In genomic region chr3:104078725-104079124, GRCm38 (mm10) we compare ENCODE assay signal across 12 mouse cellular contexts.
A peak's percentile ranks its signal among the peaks of the same experiment; 100 is the strongest.
DNase-seq lines count a peak whose midpoint lies in the region; ATAC-seq and TF ChIP-seq lines count a peak whose summit lies in the region.
"Had no signal": no experiment of that assay in that cellular context is flagged by ENCODE, and none has a peak within 500 bp of the region (broad histone marks: within the 10 kb centered on the region; RNA-seq: fewer than 3 reads in every experiment).

No protein-coding gene starts in this region.

- no peaks in the 10 kb centered on the region for H3K36me3 ChIP-seq in kidney, postnatal 0 days (ENCODE audit: insufficient read depth, low read length)

- no peak overlapping the region for H3K4me2 ChIP-seq in kidney, postnatal 0 days (ENCODE audit: low read length)
- H3K4me2 ChIP-seq: hindbrain, embryonic 15.5 days had no signal

- no peak overlapping the region for H3K9ac ChIP-seq in kidney, postnatal 0 days (ENCODE audit: low read depth, low read length)
- H3K9ac ChIP-seq: hindbrain, embryonic 15.5 days had no signal

- no peaks in the 10 kb centered on the region for H3K4me1 ChIP-seq in kidney, postnatal 0 days (replicated peaks; ENCODE audit: insufficient read depth, low read length)
- H3K4me1 ChIP-seq: hindbrain, embryonic 15.5 days had no signal

- no peak overlapping the region for H3K27ac ChIP-seq in kidney, postnatal 0 days
- H3K27ac ChIP-seq: hindbrain, embryonic 15.5 days had no signal

- peak; percentile 39 for TF ChIP-seq CTCF in kidney, postnatal 0 days (IDR thresholded peaks at IDR 0.05; ENCODE audit: low read depth)

- H3K9me3 ChIP-seq in kidney, postnatal 0 days (replicated peaks; ENCODE audit: low read length), result no peaks in the 10 kb centered on the region
- H3K9me3 ChIP-seq: hindbrain, embryonic 15.5 days had no signal

- H3K27me3 ChIP-seq in kidney, postnatal 0 days (ENCODE audit: insufficient read depth, low read length), result no peaks in the 10 kb centered on the region
- H3K27me3 ChIP-seq: hindbrain, embryonic 15.5 days had no signal

- ATAC-seq in kidney, postnatal 0 days (replicated peaks; ENCODE audit: low FRiP score, low read depth), result no peak
- no peak for ATAC-seq in granulocyte monocyte progenitor cell, adult 5-6 weeks (replicated peaks; ENCODE audit: poor library complexity, severe bottlenecking)

- H3K4me3 ChIP-seq in kidney, postnatal 0 days (replicated peaks; ENCODE audit: low read depth, low read length), result no peak overlapping the region
- H3K4me3 ChIP-seq: erythroblast, embryonic 14.5 days; hindbrain, embryonic 15.5 days; myocyte had no signal

- no peak for DNase-seq in kidney, postnatal 0 days (ENCODE audit: low spot score)
- DNase-seq in kidney, adult 11 months, result no peak
- DNase-seq in thymus, postnatal 14 days, result peak; percentile 10
- no peak for DNase-seq in thymus, postnatal 4 days
- DNase-seq in MEL-GATA-1-ER (ENCODE audit: extremely low read depth, low read depth), result peak; percentile 39
- DNase-seq in spleen, adult 12 weeks (ENCODE audit: low spot score), result no peak
- DNase-seq: heart, adult 11 months; kidney, postnatal 10 days had no signal

Comparison
In these comparisons a context has a peak if more than half of its experiments do, and no peak if none do; other contexts are left out.
1. DNase-seq: peak in thymus, postnatal 14 days (single experiment) and MEL-GATA-1-ER (single experiment); none in kidney, postnatal 0 days (single experiment), kidney, adult 11 months (single experiment), thymus, postnatal 4 days (single experiment) and spleen, adult 12 weeks (single experiment).